Mouse (Mus musculus): ENCODE measurements around the gene Wfdc16. TPM values are rescaled to one million over a fixed set of nuclear protein-coding genes. Genes with fewer than 3 reads are reported as not detected.
"Not testable (repeated sequence)": the region's sequence is repeated elsewhere in the genome, so short reads cannot be mapped to it uniquely, and the experiment has no call there.

Wfdc16 gene
- polyA plus RNA-seq, 1 experiment from 2014 or later = not detected

GRCm38 (mm10) chr2:164593494-164593893 lies 45.1 kb downstream of the Wfdc16 start, which contains the start of gene Eppin:
Gene Eppin, minus strand, starts transcription at chr2:164593594.
- Histone ChIP-seq H3K9me3 (ENCODE audit: control insufficient read depth, low read length) (no peaks in the 10 kb centered on the region), H3K4me3 (ENCODE audit: control insufficient read depth in 1 of 2, insufficient read depth in 1 of 2, low read depth in 1 of 2, low read length in 2 of 2) (no peak within 1 kb of the TSS), H3K27me3 (ENCODE audit: control insufficient read depth, insufficient read depth, low read length) (peaks cover 4% of the 10 kb centered on the region; the same call in 1 of the 2 replicates), H3K36me3 (ENCODE audit: control insufficient read depth, insufficient read depth, low read length) (no peaks in the 10 kb centered on the region), H3K27ac (replicated peaks in 1 of 2; ENCODE audit: control insufficient read depth in 1 of 2, insufficient read depth in 1 of 2, low read depth in 2 of 2, low read length in 2 of 2) (no peak within 1 kb of the TSS), H3K4me1 (ENCODE audit: control insufficient read depth in 2 of 2, insufficient read depth in 2 of 2, low read length in 2 of 2) (no peaks in the 10 kb centered on the region), H3K9ac (ENCODE audit: low read length) (no peak within 1 kb of the TSS), H3K4me2 (ENCODE audit: low read length) (no peak within 1 kb of the TSS)
- 61% methylated on average over 4 of the region's 4 CpGs for WGBS
- ATAC-seq (ENCODE audit: insufficient number of reproducible peaks, insufficient read depth, low FRiP score, low read depth) = no peak

- no peak for ATAC-seq (ENCODE audit: insufficient number of reproducible peaks, insufficient read depth, low FRiP score, low read depth)
- H3K4me3 ChIP-seq (ENCODE audit: control insufficient read depth in 1 of 2, insufficient read depth in 1 of 2, low read depth in 1 of 2, low read length in 2 of 2) = no peak overlapping the region
- 3% methylated on average over 4 of the region's 4 CpGs for WGBS
- no peaks in the 10 kb centered on the region for H3K9me3 ChIP-seq (ENCODE audit: control insufficient read depth, low read length)
- no peak overlapping the region for H3K27ac ChIP-seq (replicated peaks in 1 of 2; ENCODE audit: control insufficient read depth in 1 of 2, insufficient read depth in 1 of 2, low read depth in 2 of 2, low read length in 2 of 2)
- H3K36me3 ChIP-seq (ENCODE audit: control insufficient read depth, insufficient read depth, low read length) = no peaks in the 10 kb centered on the region
- H3K4me1 ChIP-seq (ENCODE audit: control insufficient read depth in 2 of 2, insufficient read depth in 2 of 2, low read length in 2 of 2) = no peaks in the 10 kb centered on the region
- peaks cover 4% of the 10 kb centered on the region; the same call in 1 of the 2 replicates for H3K27me3 ChIP-seq (ENCODE audit: control insufficient read depth, insufficient read depth, low read length)
- no peak overlapping the region for H3K4me2 ChIP-seq (ENCODE audit: low read length)
- H3K9ac ChIP-seq (ENCODE audit: low read length) = no peak overlapping the region
These were observed 46.6 kb downstream of the Wfdc16 start for GRCm38 (mm10) chr2:164592014-164592413.

- H3K9me3 ChIP-seq (ENCODE audit: control insufficient read depth, low read length); H3K4me3 ChIP-seq (ENCODE audit: control insufficient read depth in 1 of 2, insufficient read depth in 1 of 2, low read depth in 1 of 2, low read length in 2 of 2); H3K4me2 ChIP-seq (ENCODE audit: low read length); H3K27me3 ChIP-seq (ENCODE audit: control insufficient read depth, insufficient read depth, low read length); H3K36me3 ChIP-seq (ENCODE audit: control insufficient read depth, insufficient read depth, low read length); H3K27ac ChIP-seq (replicated peaks in 1 of 2; ENCODE audit: control insufficient read depth in 1 of 2, insufficient read depth in 1 of 2, low read depth in 2 of 2, low read length in 2 of 2); ATAC-seq (ENCODE audit: insufficient number of reproducible peaks, insufficient read depth, low FRiP score, low read depth); H3K4me1 ChIP-seq (ENCODE audit: control insufficient read depth in 2 of 2, insufficient read depth in 2 of 2, low read length in 2 of 2); H3K9ac ChIP-seq (ENCODE audit: low read length): not testable (repeated sequence)
- WGBS = 46% methylated on average over 13 of the region's 13 CpGs
These were observed 53.4 kb downstream of the Wfdc16 start, which contains the start of gene Wfdc6a for GRCm38 (mm10) chr2:164585025-164585725. Gene Wfdc6a, minus strand, starts transcription at chr2:164585447.

Other genes starting within 250 kb of the Wfdc16 start
- 0.63 and 1.3 TPM in 2 replicates for gene Slpi, start 249.7 kb downstream of the Wfdc16 start, polyA plus RNA-seq (2014; fragmentation: Nextera tagmentation; extraction: Ambion mirVana)
- 0.05 and 0.08 TPM in 2 replicates for gene Rbpjl, start 235.7 kb downstream of the Wfdc16 start, polyA plus RNA-seq (2014; fragmentation: Nextera tagmentation; extraction: Ambion mirVana)
- 0.97 and 1.4 TPM in 2 replicates for gene Matn4, start 233.6 kb downstream of the Wfdc16 start, polyA plus RNA-seq (2014; fragmentation: Nextera tagmentation; extraction: Ambion mirVana)
- 33.5 and 40.1 TPM in 2 replicates for gene Sdc4, start 194.9 kb downstream of the Wfdc16 start, polyA plus RNA-seq (2014; fragmentation: Nextera tagmentation; extraction: Ambion mirVana)
- 45.7 and 47.6 TPM in 2 replicates for gene Sys1, start 181.8 kb downstream of the Wfdc16 start, polyA plus RNA-seq (2014; fragmentation: Nextera tagmentation; extraction: Ambion mirVana)
- 8.0 and 16.3 TPM in 2 replicates for gene Gm20458, start 177.8 kb downstream of the Wfdc16 start, polyA plus RNA-seq (2014; fragmentation: Nextera tagmentation; extraction: Ambion mirVana)
- gene Trp53tg5, start 165.1 kb downstream of the Wfdc16 start, polyA plus RNA-seq (2014; fragmentation: Nextera tagmentation; extraction: Ambion mirVana) = not detected in 2 replicates
- gene Dbndd2, start 152.7 kb downstream of the Wfdc16 start, polyA plus RNA-seq (2014; fragmentation: Nextera tagmentation; extraction: Ambion mirVana) = 13.1 and 21.3 TPM in 2 replicates
- 58.8 and 64.3 TPM in 2 replicates for gene Pigt, start 141.3 kb downstream of the Wfdc16 start, polyA plus RNA-seq (2014; fragmentation: Nextera tagmentation; extraction: Ambion mirVana)
- gene Wfdc2, start 76.4 kb downstream of the Wfdc16 start, polyA plus RNA-seq (2014; fragmentation: Nextera tagmentation; extraction: Ambion mirVana) = 1.3 and 6.2 TPM in 2 replicates
- gene Spint3, start 65.3 kb downstream of the Wfdc16 start, polyA plus RNA-seq (2014; fragmentation: Nextera tagmentation; extraction: Ambion mirVana) = not detected in 2 replicates
- gene Wfdc6a, start 53.3 kb downstream of the Wfdc16 start, polyA plus RNA-seq (2014; fragmentation: Nextera tagmentation; extraction: Ambion mirVana) = 0.35 and 0.43 TPM in 2 replicates
- gene Eppin, start 45.2 kb downstream of the Wfdc16 start, polyA plus RNA-seq (2014; fragmentation: Nextera tagmentation; extraction: Ambion mirVana) = not detected in 2 replicates
- not detected in 2 replicates for gene Wfdc6b, start 25.3 kb downstream of the Wfdc16 start, polyA plus RNA-seq (2014; fragmentation: Nextera tagmentation; extraction: Ambion mirVana)
- not detected in 2 replicates for gene Wfdc8, start 25.2 kb downstream of the Wfdc16 start, polyA plus RNA-seq (2014; fragmentation: Nextera tagmentation; extraction: Ambion mirVana)
- not detected in 2 replicates for gene Wfdc10, start 17.2 kb upstream of the Wfdc16 start, polyA plus RNA-seq (2014; fragmentation: Nextera tagmentation; extraction: Ambion mirVana)
- gene Wfdc9, start 17.8 kb upstream of the Wfdc16 start, polyA plus RNA-seq (2014; fragmentation: Nextera tagmentation; extraction: Ambion mirVana) = not detected in 2 replicates
- gene Wfdc11, start 35.3 kb upstream of the Wfdc16 start, polyA plus RNA-seq (2014; fragmentation: Nextera tagmentation; extraction: Ambion mirVana) = not detected in 2 replicates
- 0.19 TPM in 1 of 2 replicates, not detected in the other for gene Wfdc13, start 46.3 kb upstream of the Wfdc16 start, polyA plus RNA-seq (2014; fragmentation: Nextera tagmentation; extraction: Ambion mirVana)
- not detected in 2 replicates for gene Spint4, start 59.7 kb upstream of the Wfdc16 start, polyA plus RNA-seq (2014; fragmentation: Nextera tagmentation; extraction: Ambion mirVana)
- not detected in 2 replicates for gene Spint5, start 76.5 kb upstream of the Wfdc16 start, polyA plus RNA-seq (2014; fragmentation: Nextera tagmentation; extraction: Ambion mirVana)
- gene Wfdc3, start 107.1 kb upstream of the Wfdc16 start, polyA plus RNA-seq (2014; fragmentation: Nextera tagmentation; extraction: Ambion mirVana) = 0.51 and 0.65 TPM in 2 replicates
- 51.1 and 53.8 TPM in 2 replicates for gene Dnttip1, start 107.2 kb upstream of the Wfdc16 start, polyA plus RNA-seq (2014; fragmentation: Nextera tagmentation; extraction: Ambion mirVana)
- 349 and 388 TPM in 2 replicates for gene Ube2c, start 131.1 kb upstream of the Wfdc16 start, polyA plus RNA-seq (2014; fragmentation: Nextera tagmentation; extraction: Ambion mirVana)
- 0.59 and 1.7 TPM in 2 replicates for gene Tnnc2, start 141.2 kb upstream of the Wfdc16 start, polyA plus RNA-seq (2014; fragmentation: Nextera tagmentation; extraction: Ambion mirVana)
- 37.2 and 38.0 TPM in 2 replicates for gene Snx21, start 147.0 kb upstream of the Wfdc16 start, polyA plus RNA-seq (2014; fragmentation: Nextera tagmentation; extraction: Ambion mirVana)
- gene Acot8, start 166.1 kb upstream of the Wfdc16 start, polyA plus RNA-seq (2014; fragmentation: Nextera tagmentation; extraction: Ambion mirVana) = 12.7 and 13.9 TPM in 2 replicates
- gene Zswim3, start 166.3 kb upstream of the Wfdc16 start, polyA plus RNA-seq (2014; fragmentation: Nextera tagmentation; extraction: Ambion mirVana) = 5.4 and 5.9 TPM in 2 replicates
- 8.6 TPM in 2 replicates for gene Zswim1, start 183.9 kb upstream of the Wfdc16 start, polyA plus RNA-seq (2014; fragmentation: Nextera tagmentation; extraction: Ambion mirVana)
- not detected in 2 replicates for gene Spata25, start 189.7 kb upstream of the Wfdc16 start, polyA plus RNA-seq (2014; fragmentation: Nextera tagmentation; extraction: Ambion mirVana)
- 178 TPM in 2 replicates for gene Ctsa, start 194.1 kb upstream of the Wfdc16 start, polyA plus RNA-seq (2014; fragmentation: Nextera tagmentation; extraction: Ambion mirVana)
- 54.6 and 55.1 TPM in 2 replicates for gene Neurl2, start 194.7 kb upstream of the Wfdc16 start, polyA plus RNA-seq (2014; fragmentation: Nextera tagmentation; extraction: Ambion mirVana)
- 9.6 and 10.4 TPM in 2 replicates for gene Pltp, start 218.9 kb upstream of the Wfdc16 start, polyA plus RNA-seq (2014; fragmentation: Nextera tagmentation; extraction: Ambion mirVana)
- gene Pcif1, start 240.5 kb upstream of the Wfdc16 start, polyA plus RNA-seq (2014; fragmentation: Nextera tagmentation; extraction: Ambion mirVana) = 58.0 and 58.8 TPM in 2 replicates